Mouse (Mus musculus): ENCODE data around the gene Bmi1.

DNA sequence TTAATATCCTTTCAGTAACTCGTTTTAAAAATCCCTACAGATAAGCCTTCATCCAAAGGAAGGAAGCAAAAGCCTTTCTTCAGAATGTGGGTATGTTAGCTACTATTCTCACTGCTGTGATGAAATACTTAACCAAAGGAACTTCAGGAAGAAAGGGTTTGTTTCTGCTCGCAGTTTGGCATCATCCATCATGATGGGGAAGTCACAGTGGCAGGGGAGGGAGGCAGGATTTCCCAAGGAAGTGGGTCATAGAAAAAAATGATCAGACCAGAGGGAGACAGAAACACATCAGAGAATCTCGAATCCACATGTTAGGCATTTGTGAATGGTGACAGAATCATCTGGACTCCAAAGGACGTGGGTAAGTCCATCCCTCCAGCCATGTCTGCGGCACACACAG lies 22.0 kb upstream of the Bmi1 start:
- TF ChIP-seq CTCF (IDR thresholded peaks at IDR 0.05; ENCODE audit: low read depth) (no peak), EP300 (IDR thresholded peaks at IDR 0.05; ENCODE audit: low read depth) (no peak)
